Mouse (Mus musculus): ENCODE measurements around the gene Ap5s1. TPM values are rescaled to one million over a fixed set of nuclear protein-coding genes. Genes with fewer than 3 reads are reported as not detected.

Gene Ap5s1
- polyA plus RNA-seq, 1 experiment from 2014 or later, result 23.8 TPM

GRCm38 (mm10) chr2:131232558-131232957, 25.7 kb downstream of the Ap5s1 start:
- WGBS, result 83% methylated on average over 2 of the region's 2 CpGs
- no peak for ATAC-seq (replicated peaks; ENCODE audit: insufficient number of reproducible peaks, low FRiP score, low TSS enrichment, low read depth)

DNA sequence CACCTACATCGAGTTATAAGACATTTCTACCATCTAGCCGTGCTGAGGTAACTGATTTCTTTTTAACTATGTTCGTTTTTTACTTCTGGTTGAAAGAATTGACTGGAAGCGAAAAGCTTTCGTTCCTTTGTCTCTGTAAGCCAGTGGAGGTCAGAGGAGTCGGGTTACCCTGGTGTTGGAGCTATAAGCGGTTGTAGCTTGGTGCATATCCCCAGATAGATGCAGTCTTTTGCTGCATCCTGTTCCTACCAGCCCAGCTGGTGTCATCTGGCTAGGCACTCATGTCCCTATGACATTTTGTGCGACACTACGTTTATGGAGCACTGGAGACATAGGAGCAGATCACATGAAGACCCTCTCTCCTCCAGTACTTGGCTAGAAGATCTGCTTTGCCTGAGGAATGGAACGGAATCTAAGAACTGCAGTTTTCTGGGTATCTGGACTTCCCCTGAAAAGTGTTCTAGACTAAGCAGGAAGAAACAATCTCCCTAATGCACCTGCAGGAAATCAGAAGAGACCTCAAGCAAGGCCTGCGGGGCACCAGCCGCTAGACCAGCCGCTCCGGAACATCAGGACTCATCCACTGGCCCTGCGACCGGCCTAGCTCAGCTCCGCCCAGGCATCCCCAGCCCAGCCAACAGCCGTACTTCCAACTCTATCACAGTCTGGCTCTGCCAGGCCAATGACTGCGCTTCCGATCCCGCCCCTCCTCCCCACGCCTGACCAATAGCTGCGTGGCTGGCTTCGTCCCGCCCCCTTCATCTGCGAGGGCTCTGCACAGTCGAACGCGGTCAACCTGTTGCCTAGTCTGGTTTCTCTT, 26.6 kb downstream of the Ap5s1 start, which contains the start of gene Mavs:
Mavs (plus strand) TSS at position 757 of the 820 bp plus-strand sequence.
- Histone ChIP-seq H3K9ac (replicated peaks; ENCODE audit: low read length) (peak within 1 kb of the TSS; percentile 81), H3K27ac (replicated peaks; ENCODE audit: low read depth, low read length) (0 out of 2 replicates have a peak within 1 kb of the TSS, but pooled peaks have one; percentile 20), H3K9me3 (replicated peaks; ENCODE audit: control insufficient read depth, low read length) (no peaks in the 10 kb centered on the region), H3K4me2 (ENCODE audit: low read depth, low read length) (peak within 1 kb of the TSS; percentile 87), H3K4me1 (ENCODE audit: control insufficient read depth, insufficient read depth, low read length) (no peaks in the 10 kb centered on the region), H3K4me3 (ENCODE audit: low read depth, low read length) (peak within 1 kb of the TSS; percentile 60), H3K27me3 (ENCODE audit: control insufficient read depth, insufficient read depth, low read length) (no peaks in the 10 kb centered on the region), H3K36me3 (replicated peaks; ENCODE audit: control insufficient read depth, insufficient read depth, low read depth, low read length) (no peaks in the 10 kb centered on the region)
- ATAC-seq (replicated peaks; ENCODE audit: insufficient number of reproducible peaks, low FRiP score, low TSS enrichment, low read depth) (peak; percentile 100), DNase-seq (ENCODE audit: low spot score) (peak; percentile 97)
- WGBS, result 9% methylated on average over 29 of the region's 29 CpGs

More at GRCm38 (mm10) chr2:131232558-131232957, 25.7 kb downstream of the Ap5s1 start:
- Histone ChIP-seq H3K4me1 (ENCODE audit: control insufficient read depth, insufficient read depth, low read length) (no peaks in the 10 kb centered on the region), H3K4me2 (ENCODE audit: low read depth, low read length) (no peak overlapping the region), H3K27me3 (ENCODE audit: control insufficient read depth, insufficient read depth, low read length) (no peaks in the 10 kb centered on the region), H3K36me3 (replicated peaks; ENCODE audit: control insufficient read depth, insufficient read depth, low read depth, low read length) (no peaks in the 10 kb centered on the region), H3K9me3 (replicated peaks; ENCODE audit: control insufficient read depth, low read length) (no peaks in the 10 kb centered on the region), H3K27ac (replicated peaks; ENCODE audit: low read depth, low read length) (no peak overlapping the region), H3K9ac (replicated peaks; ENCODE audit: low read length) (no peak overlapping the region), H3K4me3 (ENCODE audit: low read depth, low read length) (no peak overlapping the region)
- DNase-seq (ENCODE audit: low spot score), result no peak

DNA sequence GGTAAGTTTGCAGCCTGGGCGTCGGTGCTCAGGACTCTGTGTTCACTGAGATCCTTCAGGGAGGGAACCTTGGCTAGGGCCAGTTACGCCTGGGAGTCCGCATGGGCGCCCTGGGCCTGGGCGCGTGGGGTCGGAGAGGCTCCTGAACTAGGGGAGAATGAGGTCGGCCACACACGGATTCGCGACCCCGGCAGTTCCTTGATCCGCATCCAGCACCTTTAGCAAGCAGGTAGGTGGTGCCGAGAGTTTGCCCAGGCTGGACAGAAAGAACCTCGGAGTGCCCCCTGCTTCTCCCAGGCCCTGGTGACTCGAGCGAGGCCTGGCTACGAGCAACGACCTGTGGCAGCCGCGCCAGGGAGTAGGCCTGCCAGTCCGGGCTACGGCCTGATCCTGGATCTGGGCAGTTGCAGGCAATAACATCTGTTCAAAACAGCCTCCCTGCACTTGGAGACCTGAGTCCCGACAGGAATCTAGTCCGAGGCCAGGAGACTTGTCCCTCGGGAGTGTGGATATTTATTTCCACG, 27.3 kb downstream of the Ap5s1 start:
- Histone ChIP-seq H3K4me1 (ENCODE audit: control insufficient read depth, insufficient read depth, low read length) (no peaks in the 10 kb centered on the region), H3K27ac (replicated peaks; ENCODE audit: low read depth, low read length) (0 out of 2 replicates have a peak overlapping the region, but pooled peaks have one; percentile 20), H3K4me2 (ENCODE audit: low read depth, low read length) (peak overlapping the region; percentile 87), H3K4me3 (ENCODE audit: low read depth, low read length) (peak overlapping the region; percentile 60), H3K9ac (replicated peaks; ENCODE audit: low read length) (peak overlapping the region; percentile 81), H3K27me3 (ENCODE audit: control insufficient read depth, insufficient read depth, low read length) (no peaks in the 10 kb centered on the region), H3K9me3 (replicated peaks; ENCODE audit: control insufficient read depth, low read length) (no peaks in the 10 kb centered on the region), H3K36me3 (replicated peaks; ENCODE audit: control insufficient read depth, insufficient read depth, low read depth, low read length) (no peaks in the 10 kb centered on the region)
- WGBS, result 12% methylated on average over 28 of the region's 28 CpGs
- DNase-seq (ENCODE audit: low spot score) (no peak), ATAC-seq (replicated peaks; ENCODE audit: insufficient number of reproducible peaks, low FRiP score, low TSS enrichment, low read depth) (peak; percentile 17; the same call in 1 of the 2 replicates)

- no peaks in the 10 kb centered on the region for H3K4me1 ChIP-seq (ENCODE audit: control insufficient read depth, insufficient read depth, low read length)
- H3K36me3 ChIP-seq (replicated peaks; ENCODE audit: control insufficient read depth, insufficient read depth, low read depth, low read length), result no peaks in the 10 kb centered on the region
- H3K27me3 ChIP-seq (ENCODE audit: control insufficient read depth, insufficient read depth, low read length), result no peaks in the 10 kb centered on the region
- WGBS, result 72% methylated on average over 7 of the region's 7 CpGs
- no peak overlapping the region for H3K27ac ChIP-seq (replicated peaks; ENCODE audit: low read depth, low read length)
- H3K9me3 ChIP-seq (replicated peaks; ENCODE audit: control insufficient read depth, low read length), result no peaks in the 10 kb centered on the region
- peak overlapping the region; percentile 87; the same call in 1 of the 2 replicates for H3K4me2 ChIP-seq (ENCODE audit: low read depth, low read length)
- DNase-seq (ENCODE audit: low spot score) (no peak), ATAC-seq (replicated peaks; ENCODE audit: insufficient number of reproducible peaks, low FRiP score, low TSS enrichment, low read depth) (no peak)
- H3K4me3 ChIP-seq (ENCODE audit: low read depth, low read length), result no peak overlapping the region
- H3K9ac ChIP-seq (replicated peaks; ENCODE audit: low read length), result no peak overlapping the region; the same call in 1 of the 2 replicates
Observed at GRCm38 (mm10) chr2:131234970-131235635, 28.2 kb downstream of the Ap5s1 start.

GRCm38 (mm10) chr2:131242180-131242579, 35.3 kb downstream of the Ap5s1 start:
- H3K36me3 ChIP-seq (replicated peaks; ENCODE audit: control insufficient read depth, insufficient read depth, low read depth, low read length), result peaks cover 10% of the 10 kb centered on the region
- H3K9me3 ChIP-seq (replicated peaks; ENCODE audit: control insufficient read depth, low read length), result no peaks in the 10 kb centered on the region
- DNase-seq (ENCODE audit: low spot score) (no peak), ATAC-seq (replicated peaks; ENCODE audit: insufficient number of reproducible peaks, low FRiP score, low TSS enrichment, low read depth) (no peak)
- H3K27ac ChIP-seq (replicated peaks; ENCODE audit: low read depth, low read length), result no peak overlapping the region
- no peaks in the 10 kb centered on the region for H3K27me3 ChIP-seq (ENCODE audit: control insufficient read depth, insufficient read depth, low read length)
- no peak overlapping the region for H3K4me2 ChIP-seq (ENCODE audit: low read depth, low read length)
- H3K4me1 ChIP-seq (ENCODE audit: control insufficient read depth, insufficient read depth, low read length), result no peaks in the 10 kb centered on the region
- H3K9ac ChIP-seq (replicated peaks; ENCODE audit: low read length), result no peak overlapping the region
- H3K4me3 ChIP-seq (ENCODE audit: low read depth, low read length), result no peak overlapping the region

DNA sequence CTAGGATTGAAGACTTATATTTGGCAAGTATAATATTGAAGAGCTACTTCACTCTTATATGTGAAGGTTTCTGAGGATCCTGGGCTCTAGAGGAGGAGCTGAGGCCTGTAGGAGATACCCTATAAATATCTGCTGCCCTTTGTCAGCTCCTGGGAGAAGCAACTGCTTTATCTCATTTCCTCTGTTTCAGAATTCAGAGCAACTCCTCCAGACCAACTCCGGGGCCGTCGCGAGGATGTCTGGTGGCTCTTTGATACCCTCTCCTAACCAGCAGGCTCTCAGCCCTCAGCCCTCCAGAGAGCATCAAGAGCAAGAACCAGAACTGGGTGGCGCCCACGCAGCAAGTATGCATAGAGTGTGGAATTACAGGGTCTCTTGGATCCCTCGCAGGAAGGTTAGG, 36.1 kb downstream of the Ap5s1 start:
- no peaks in the 10 kb centered on the region for H3K9me3 ChIP-seq (replicated peaks; ENCODE audit: control insufficient read depth, low read length)
- no peak overlapping the region for H3K9ac ChIP-seq (replicated peaks; ENCODE audit: low read length)
- H3K4me3 ChIP-seq (ENCODE audit: low read depth, low read length), result no peak overlapping the region
- WGBS, result 85% methylated on average over 7 of the region's 7 CpGs
- no peaks in the 10 kb centered on the region for H3K27me3 ChIP-seq (ENCODE audit: control insufficient read depth, insufficient read depth, low read length)
- H3K36me3 ChIP-seq (replicated peaks; ENCODE audit: control insufficient read depth, insufficient read depth, low read depth, low read length), result peaks cover 11% of the 10 kb centered on the region
- DNase-seq (ENCODE audit: low spot score) (no peak), ATAC-seq (replicated peaks; ENCODE audit: insufficient number of reproducible peaks, low FRiP score, low TSS enrichment, low read depth) (no peak)
- no peak overlapping the region for H3K4me2 ChIP-seq (ENCODE audit: low read depth, low read length)
- no peak overlapping the region for H3K27ac ChIP-seq (replicated peaks; ENCODE audit: low read depth, low read length)
- H3K4me1 ChIP-seq (ENCODE audit: control insufficient read depth, insufficient read depth, low read length), result no peaks in the 10 kb centered on the region

- peak; percentile 74 for DNase-seq (ENCODE audit: low spot score)
- H3K36me3 ChIP-seq (replicated peaks; ENCODE audit: control insufficient read depth, insufficient read depth, low read depth, low read length), result no peaks in the 10 kb centered on the region
- no peak overlapping the region for H3K9ac ChIP-seq (replicated peaks; ENCODE audit: low read length)
- no peak overlapping the region for H3K27ac ChIP-seq (replicated peaks; ENCODE audit: low read depth, low read length)
- WGBS, result 34% methylated on average over 7 of the region's 7 CpGs
- no peaks in the 10 kb centered on the region for H3K9me3 ChIP-seq (replicated peaks; ENCODE audit: control insufficient read depth, low read length)
- no peaks in the 10 kb centered on the region for H3K4me1 ChIP-seq (ENCODE audit: control insufficient read depth, insufficient read depth, low read length)
- peak; percentile 68 for ATAC-seq (replicated peaks; ENCODE audit: insufficient number of reproducible peaks, low FRiP score, low TSS enrichment, low read depth)
- H3K4me3 ChIP-seq (ENCODE audit: low read depth, low read length), result no peak overlapping the region
- no peaks in the 10 kb centered on the region for H3K27me3 ChIP-seq (ENCODE audit: control insufficient read depth, insufficient read depth, low read length)
- H3K4me2 ChIP-seq (ENCODE audit: low read depth, low read length), result no peak overlapping the region
Observed at GRCm38 (mm10) chr2:131253681-131254328, 46.9 kb downstream of the Ap5s1 start.
